Mouse (Mus musculus): ENCODE results near the gene Emc1.

DNA sequence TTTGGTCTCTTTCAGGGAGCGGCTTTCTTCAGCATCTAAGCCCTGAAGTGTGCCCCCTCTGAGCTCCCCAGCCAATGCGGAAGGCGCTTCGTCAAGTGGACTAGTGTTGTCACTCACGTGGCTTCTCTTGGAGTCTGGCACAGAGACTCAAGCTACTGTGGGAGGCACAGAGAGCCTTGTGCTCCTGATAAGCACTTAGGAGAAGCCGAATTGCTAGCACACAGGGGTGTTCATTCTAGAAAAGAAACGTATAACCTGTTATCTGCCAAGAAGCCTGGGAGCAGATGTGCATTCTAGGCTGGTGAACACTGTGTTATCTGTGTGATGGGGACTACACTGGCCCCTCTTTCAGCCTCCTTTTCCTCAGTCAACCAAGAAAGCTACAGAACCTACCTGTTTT lies 16.9 kb upstream of the Emc1 start:
- TF ChIP-seq POLR2A (IDR thresholded peaks at IDR 0.05; ENCODE audit: low read depth, low read length): no peak
- TF ChIP-seq CTCF (IDR thresholded peaks at IDR 0.05; ENCODE audit: borderline replicate concordance, insufficient read depth, low read length): no peak
